Mouse (Mus musculus) kidney, postnatal 25 days (tissue): ENCODE measurements around the gene Gm21972.
A peak's percentile ranks its signal among the peaks of the same experiment; 100 is the strongest.

Experiments
- DNase-seq, 2 experiments: peaks; one replicate each; pipeline ENCODE4 v3.0.0; 2021; ENCODE audit warnings: mixed read lengths in 2 of 2

The Gm21972 gene

GRCm38 (mm10) chr1:86133337-86133736 lies at the start of gene Gm21972:
Gm21972 (plus strand) TSS chr1:86133637.
- no peak for DNase-seq

GRCm38 (mm10) chr1:86094413-86094812 lies 39.0 kb upstream of the Gm21972 start:
- DNase-seq = no peak

GRCm38 (mm10) chr1:86105054-86105453 lies 28.4 kb upstream of the Gm21972 start:
- no peak for DNase-seq

GRCm38 (mm10) chr1:86111779-86112178 lies 21.7 kb upstream of the Gm21972 start, which contains the start of gene Htr2b:
Htr2b (minus strand) TSS chr1:86111970.
- peak; percentile 47 to 48 for DNase-seq

- peak in 1 of 2 experiments; percentile 11 for DNase-seq
These were observed 19.3 kb upstream of the Gm21972 start for GRCm38 (mm10) chr1:86114141-86114540.

GRCm38 (mm10) chr1:86119549-86119948 lies 13.9 kb upstream of the Gm21972 start:
- no peak for DNase-seq

- no peak for DNase-seq
These were observed 7.4 kb upstream of the Gm21972 start for GRCm38 (mm10) chr1:86126036-86126435.

GRCm38 (mm10) chr1:86135315-86135714 lies 1.9 kb downstream of the Gm21972 start:
- no peak for DNase-seq

GRCm38 (mm10) chr1:86141081-86141480 lies 7.6 kb downstream of the Gm21972 start:
- DNase-seq = no peak

- DNase-seq = no peak
These were observed 9.7 kb downstream of the Gm21972 start for GRCm38 (mm10) chr1:86143165-86143564.

GRCm38 (mm10) chr1:86144001-86144944 lies 10.8 kb downstream of the Gm21972 start:
- DNase-seq = no peak

- no peak for DNase-seq
These were observed 12.9 kb downstream of the Gm21972 start for GRCm38 (mm10) chr1:86146293-86146692.

GRCm38 (mm10) chr1:86147557-86147956 lies 14.1 kb downstream of the Gm21972 start:
- DNase-seq = no peak

GRCm38 (mm10) chr1:86148161-86148560 lies 14.7 kb downstream of the Gm21972 start:
- DNase-seq = no peak

- no peak for DNase-seq
These were observed 17.5 kb downstream of the Gm21972 start for GRCm38 (mm10) chr1:86150929-86151328.

- DNase-seq = no peak
These were observed 17.9 kb downstream of the Gm21972 start for GRCm38 (mm10) chr1:86151376-86151775.

- DNase-seq = peak in 1 of 2 experiments; percentile 29
These were observed 19.2 kb downstream of the Gm21972 start for GRCm38 (mm10) chr1:86152618-86153017.

- DNase-seq = peak; percentile 97 to 99
These were observed 20.8 kb downstream of the Gm21972 start, which contains the start of gene Armc9 for GRCm38 (mm10) chr1:86154133-86154823. Armc9 (plus strand) TSS chr1:86154780.

- DNase-seq = no peak
These were observed 21.4 kb downstream of the Gm21972 start for GRCm38 (mm10) chr1:86154824-86155164.

- DNase-seq = no peak
These were observed 22.6 kb downstream of the Gm21972 start for GRCm38 (mm10) chr1:86156075-86156474.

GRCm38 (mm10) chr1:86156595-86156994 lies 23.2 kb downstream of the Gm21972 start:
- no peak for DNase-seq

- DNase-seq = no peak
These were observed 26.6 kb downstream of the Gm21972 start for GRCm38 (mm10) chr1:86160059-86160458.

GRCm38 (mm10) chr1:86160479-86160878 lies 27.0 kb downstream of the Gm21972 start:
- DNase-seq = no peak

- no peak for DNase-seq
These were observed 27.6 kb downstream of the Gm21972 start for GRCm38 (mm10) chr1:86161061-86161460.
